Mouse (Mus musculus): ENCODE measurements around the gene Gm20219. TPM values are rescaled to one million over a fixed set of nuclear protein-coding genes. Genes with fewer than 3 reads are reported as not detected.

Gm20219 gene
- total and polyA plus RNA-seq, 3 experiments: 0.62 to 3.1 TPM; not detected in 1

DNA sequence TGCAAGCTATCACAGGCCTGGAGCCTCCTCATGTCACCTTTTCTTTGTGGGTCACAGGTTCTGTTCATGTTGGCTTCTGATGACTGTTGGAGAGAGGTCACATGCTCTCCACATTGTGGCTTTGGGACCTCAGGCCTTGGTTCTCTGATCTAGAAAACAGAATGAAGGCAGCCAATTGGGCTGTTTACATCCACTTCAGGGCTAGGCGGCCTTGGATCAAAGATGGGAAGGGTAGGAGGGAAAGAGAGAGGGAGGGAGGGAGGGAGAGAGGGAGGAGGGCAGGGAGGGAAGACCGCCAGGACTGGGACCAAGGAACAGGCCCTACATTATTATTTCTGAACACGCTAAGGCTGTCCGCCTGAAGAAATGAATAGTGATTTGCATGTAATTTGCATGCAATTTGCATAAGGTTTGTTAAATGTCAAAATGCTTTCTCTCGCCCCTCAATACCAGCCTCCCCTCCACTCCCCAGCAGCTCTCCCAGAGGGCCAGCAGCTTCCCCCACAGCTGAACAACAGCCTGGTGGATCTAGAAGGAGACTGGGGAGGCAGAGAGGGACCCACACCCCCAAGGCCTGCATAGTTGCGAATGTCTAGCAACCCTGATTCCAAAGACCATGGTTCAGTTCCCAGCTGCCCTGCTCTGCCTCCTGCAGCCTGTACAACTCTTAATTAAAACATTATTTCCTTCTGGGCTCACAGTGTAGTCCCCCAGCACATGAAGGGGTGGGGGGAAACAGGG lies 2.2 kb downstream of the Gm20219 start:
- DNase-seq (ENCODE audit: low read depth, low spot score): no peak

DNA sequence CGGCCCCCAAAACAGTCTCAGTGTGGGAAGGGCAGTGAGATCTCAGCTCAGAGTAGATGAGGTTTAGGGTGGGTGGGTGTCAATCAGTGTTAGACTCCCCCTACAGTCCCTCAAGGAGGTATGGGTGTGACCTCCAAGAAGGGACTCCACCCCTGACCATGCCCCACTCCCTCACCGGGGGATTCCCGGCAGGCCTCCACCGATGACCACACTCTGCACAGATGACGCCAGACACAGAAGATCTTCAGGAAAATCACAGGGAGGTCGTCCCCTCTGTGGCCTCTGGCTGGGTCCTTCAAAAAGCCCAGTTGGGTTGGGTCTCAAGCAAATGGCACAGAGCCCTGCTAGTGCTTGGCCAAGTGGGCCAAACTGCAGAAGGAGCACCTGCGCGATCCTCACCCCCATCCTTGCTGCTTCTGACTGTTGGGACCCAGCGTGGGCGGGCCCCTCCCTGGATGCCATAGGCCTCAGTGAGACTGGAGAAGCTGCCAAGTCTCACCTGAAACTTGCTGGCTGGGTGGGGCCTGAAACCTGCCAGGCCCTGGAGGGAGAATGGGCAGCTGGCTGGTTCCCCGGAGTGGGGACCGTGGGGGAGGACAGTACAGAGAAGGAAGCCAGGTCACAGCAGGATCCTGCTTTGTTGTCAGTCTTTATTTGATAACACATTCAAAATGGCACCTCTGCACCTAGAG lies 3.3 kb downstream of the Gm20219 start:
- Histone ChIP-seq H3K36me3 (ENCODE audit: control insufficient read depth in 1 of 2, insufficient read depth in 2 of 2, low read length in 2 of 2) (no peaks in the 10 kb centered on the region), H3K27ac (ENCODE audit: control insufficient read depth, low read depth, low read length) (no peak overlapping the region), H3K4me1 (ENCODE audit: control insufficient read depth in 1 of 2, insufficient read depth in 2 of 2, low read length in 2 of 2) (no peaks in the 10 kb centered on the region), H3K79me2 (ENCODE audit: control insufficient read depth, insufficient read depth, low read length, poor library complexity) (no peaks in the 10 kb centered on the region), H3K9ac (ENCODE audit: control insufficient read depth, low read depth, low read length, poor library complexity, severe bottlenecking) (no peak overlapping the region), H3K4me3 (ENCODE audit: control insufficient read depth in 1 of 2, insufficient read depth in 1 of 2, low read depth in 2 of 2, low read length in 2 of 2) (no peak overlapping the region), H3K9me3 (replicated peaks; ENCODE audit: insufficient read depth, low read length) (no peaks in the 10 kb centered on the region), H3K27me3 (ENCODE audit: control insufficient read depth in 1 of 2, insufficient read depth in 2 of 2, low read length in 2 of 2) (no peaks in the 10 kb centered on the region)
- TF ChIP-seq TAL1 (IDR thresholded peaks at IDR 0.05; ENCODE audit: low read length): no peak
- no peak for TF ChIP-seq MAZ (IDR thresholded peaks at IDR 0.05; ENCODE audit: low read depth, low read length)
- TF ChIP-seq CTCF (IDR thresholded peaks at IDR 0.05 in 2 of 3, conservative IDR thresholded peaks at IDR 0.05 in 1 of 3; ENCODE audit: control insufficient read depth in 1 of 3, insufficient read depth in 1 of 3, low read depth in 2 of 3, low read length in 3 of 3, poor library complexity in 1 of 3, severe bottlenecking in 1 of 3): no peak
- no peak for TF ChIP-seq EP300 (IDR thresholded peaks at IDR 0.05; ENCODE audit: low read depth in 1 of 2, low read length in 2 of 2)
- no peak for TF ChIP-seq GATA1 (IDR thresholded peaks at IDR 0.05; ENCODE audit: low read depth, low read length)
- TF ChIP-seq TBP (IDR thresholded peaks at IDR 0.05; ENCODE audit: low read depth, low read length): no peak
- TF ChIP-seq MYB (IDR thresholded peaks at IDR 0.05; ENCODE audit: low read depth, low read length): no peak
- no peak for TF ChIP-seq ZMIZ1 (IDR thresholded peaks at IDR 0.05; ENCODE audit: low read depth, low read length)
- TF ChIP-seq ZC3H11A (IDR thresholded peaks at IDR 0.05; ENCODE audit: low read depth, low read length): no peak
- TF ChIP-seq UBTF (IDR thresholded peaks at IDR 0.05; ENCODE audit: borderline replicate concordance, insufficient read depth, low read depth, low read length): no peak
- TF ChIP-seq RCOR1 (IDR thresholded peaks at IDR 0.05; ENCODE audit: low read depth, low read length): no peak
- TF ChIP-seq TCF12 (IDR thresholded peaks at IDR 0.05; ENCODE audit: low read depth, low read length): no peak
- no peak for TF ChIP-seq NRF1 (IDR thresholded peaks at IDR 0.05; ENCODE audit: insufficient read depth, low read depth, low read length, poor library complexity, severe bottlenecking)
- TF ChIP-seq MAFK (IDR thresholded peaks at IDR 0.05; ENCODE audit: borderline replicate concordance, low read depth, low read length): no peak
- TF ChIP-seq NELFE (IDR thresholded peaks at IDR 0.05; ENCODE audit: low read depth, low read length): no peak
- no peak for DNase-seq (ENCODE audit: low read depth, low spot score)

More for the DNA sequence above, 2.2 kb downstream of the Gm20219 start:
- TF ChIP-seq POLR2AphosphoS2 (IDR thresholded peaks at IDR 0.05; ENCODE audit: low read length) (no peak), MAX (IDR thresholded peaks at IDR 0.05; ENCODE audit: low read length) (no peak), ZKSCAN1 (IDR thresholded peaks at IDR 0.05; ENCODE audit: low read depth, low read length) (no peak), SMC3 (IDR thresholded peaks at IDR 0.05; ENCODE audit: low read depth, low read length) (no peak), ZNF384 (IDR thresholded peaks at IDR 0.05; ENCODE audit: low read depth, low read length) (no peak), MEF2A (IDR thresholded peaks at IDR 0.05; ENCODE audit: extremely low read depth, insufficient replicate concordance, low read depth, low read length, poor library complexity, severe bottlenecking) (no peak)
- Histone ChIP-seq H3K27ac (ENCODE audit: control insufficient read depth, low read depth, low read length) (no peak overlapping the region), H3K9me3 (replicated peaks; ENCODE audit: insufficient read depth, low read length) (no peaks in the 10 kb centered on the region), H3K4me1 (ENCODE audit: control insufficient read depth in 1 of 2, insufficient read depth in 2 of 2, low read length in 2 of 2) (no peaks in the 10 kb centered on the region), H3K4me3 (ENCODE audit: control insufficient read depth in 1 of 2, insufficient read depth in 1 of 2, low read depth in 2 of 2, low read length in 2 of 2) (no peak overlapping the region), H3K9ac (ENCODE audit: control insufficient read depth, low read depth, low read length, poor library complexity, severe bottlenecking) (no peak overlapping the region), H3K36me3 (ENCODE audit: control insufficient read depth in 1 of 2, insufficient read depth in 2 of 2, low read length in 2 of 2) (no peaks in the 10 kb centered on the region), H3K79me2 (ENCODE audit: control insufficient read depth, insufficient read depth, low read length, poor library complexity) (no peaks in the 10 kb centered on the region), H3K27me3 (ENCODE audit: control insufficient read depth in 1 of 2, insufficient read depth in 2 of 2, low read length in 2 of 2) (no peaks in the 10 kb centered on the region)

All from MEL (cell line).